Mouse (Mus musculus) spleen, adult 2 months (tissue): ENCODE data around the gene Gm39653. TPM values are rescaled to one million over a fixed set of nuclear protein-coding genes. Genes with fewer than 3 reads are reported as not detected.
"Not testable (repeated sequence)": the region's sequence is repeated elsewhere in the genome, so short reads cannot be mapped to it uniquely, and the experiment has no call there.

Experiments
- DNase-seq, 2 experiments: peaks; one replicate each; pipeline versions ENCODE4 v3.0.0 to v3.0.0-alpha.2; 2012 to 2021; ENCODE audit warnings: low spot score in 2 of 2, low read depth in 1 of 2
- H3K27ac ChIP-seq: fragments of 200-500 bp; 2 replicates; pipeline ENCODE4 v1.5.1; 2012; ENCODE audit warnings: low read length, inconsistent platforms; ENCODE audit not compliant: insufficient read depth
- H3K27me3 ChIP-seq: fragments of 200-500 bp; 2 replicates; pipeline ENCODE4 v1.6.1; 2012; ENCODE audit warnings: mild to moderate bottlenecking, moderate library complexity, low read length, inconsistent platforms; ENCODE audit not compliant: control insufficient read depth, insufficient read depth
- H3K36me3 ChIP-seq: fragments of 200-500 bp; 2 replicates; pipeline ENCODE4 v1.6.1; 2012; ENCODE audit warnings: mild to moderate bottlenecking, low read length, inconsistent platforms; ENCODE audit not compliant: control insufficient read depth, insufficient read depth
- H3K4me1 ChIP-seq: fragments of 200-500 bp; 2 replicates; pipeline ENCODE4 v1.6.1; 2011; ENCODE audit warnings: inconsistent platforms; ENCODE audit not compliant: control insufficient read depth, insufficient read depth, insufficient read length
- H3K4me3 ChIP-seq: fragments of 200-500 bp; 2 replicates; pipeline ENCODE4 v1.5.1; 2011; ENCODE audit warnings: mild to moderate bottlenecking, inconsistent platforms; ENCODE audit not compliant: insufficient read depth, insufficient read length; ENCODE audit errors: extremely low read depth
- CTCF ChIP-seq: fragments of 200-500 bp; IDR thresholded peaks from 2 replicates; pipeline ENCODE4 v1.5.1; 2011; ENCODE audit warnings: mild to moderate bottlenecking, inconsistent platforms; ENCODE audit not compliant: insufficient read depth, insufficient read length, insufficient replicate concordance; ENCODE audit errors: extremely low read depth
- POLR2A ChIP-seq: fragments of 200-500 bp; IDR thresholded peaks from 2 replicates; pipeline ENCODE4 v1.6.1; 2011; ENCODE audit warnings: low read depth, low read length, inconsistent platforms
- WGBS: fragments of 180-500 bp; shearing (Covaris S2); methylation state at CpG from one replicate; pipeline ENCODE4 v1.1.7; 2018; 5-methylcytosine and 5-hydroxymethylcytosine counted together
- polyA plus RNA-seq: library from polyadenylated mRNA; depleted of rRNA; stranded (reverse); fragments of >200 nt; gene quantifications from 2 replicates; pipeline ENCODE4 v1.2.3, GENCODE M21; 2012

Gm39653 gene
- polyA plus RNA-seq, 1 experiment = not detected

DNA sequence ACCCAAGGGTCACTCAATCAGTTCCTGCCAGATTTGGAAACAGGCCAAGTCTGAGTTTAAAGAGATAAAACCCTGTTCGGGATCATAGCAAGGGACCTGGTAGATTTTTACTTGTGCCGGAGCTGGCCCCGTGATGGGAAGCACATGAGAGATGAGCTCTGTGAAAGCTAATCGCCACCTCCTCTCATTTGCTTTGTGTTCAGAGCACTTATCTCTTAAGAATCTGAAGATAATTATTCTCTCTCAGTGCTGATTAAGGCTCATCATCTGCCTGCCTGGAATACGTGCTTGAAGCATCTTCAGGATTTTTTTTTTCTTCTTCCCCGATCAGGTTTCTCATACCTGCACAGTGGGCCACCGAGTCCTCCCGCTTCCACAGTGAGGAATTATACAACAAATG lies 36.6 kb upstream of the Gm39653 start:
- Histone ChIP-seq H3K27me3 (no peaks in the 10 kb centered on the region), H3K36me3 (no peaks in the 10 kb centered on the region), H3K4me1 (no peaks in the 10 kb centered on the region), H3K27ac (no peak overlapping the region), H3K4me3 (no peak overlapping the region)
- TF ChIP-seq POLR2A = no peak
- TF ChIP-seq CTCF = no peak
- no peak for DNase-seq
- WGBS = 89% methylated on average over 8 of the region's 8 CpGs

DNA sequence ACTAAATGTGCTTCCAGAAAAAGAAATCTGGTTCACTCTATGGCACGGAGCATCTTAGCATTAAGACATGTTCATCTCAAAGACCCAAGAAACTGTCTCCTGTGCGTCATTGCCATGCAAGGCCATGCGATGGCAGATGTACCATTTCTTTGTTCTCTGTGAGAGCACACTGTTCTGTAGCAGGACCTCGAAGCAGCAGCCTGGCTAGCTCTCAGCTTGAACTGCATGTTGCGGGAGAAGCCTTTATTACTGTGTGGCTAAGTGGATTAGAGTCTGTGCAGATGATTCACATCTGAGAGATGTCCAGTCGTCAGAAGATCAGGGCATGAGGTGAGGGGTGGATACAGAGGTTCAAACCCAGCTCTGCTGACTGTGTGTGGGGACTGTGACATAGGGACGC lies 28.9 kb upstream of the Gm39653 start:
- no peak for DNase-seq
- H3K4me3 ChIP-seq = no peak overlapping the region
- 82% methylated on average over 7 of the region's 7 CpGs for WGBS
- H3K4me1 ChIP-seq = no peaks in the 10 kb centered on the region
- H3K27ac ChIP-seq = no peak overlapping the region
- H3K27me3 ChIP-seq = no peaks in the 10 kb centered on the region
- no peak for TF ChIP-seq CTCF
- no peak for TF ChIP-seq POLR2A
- H3K36me3 ChIP-seq = no peaks in the 10 kb centered on the region

DNA sequence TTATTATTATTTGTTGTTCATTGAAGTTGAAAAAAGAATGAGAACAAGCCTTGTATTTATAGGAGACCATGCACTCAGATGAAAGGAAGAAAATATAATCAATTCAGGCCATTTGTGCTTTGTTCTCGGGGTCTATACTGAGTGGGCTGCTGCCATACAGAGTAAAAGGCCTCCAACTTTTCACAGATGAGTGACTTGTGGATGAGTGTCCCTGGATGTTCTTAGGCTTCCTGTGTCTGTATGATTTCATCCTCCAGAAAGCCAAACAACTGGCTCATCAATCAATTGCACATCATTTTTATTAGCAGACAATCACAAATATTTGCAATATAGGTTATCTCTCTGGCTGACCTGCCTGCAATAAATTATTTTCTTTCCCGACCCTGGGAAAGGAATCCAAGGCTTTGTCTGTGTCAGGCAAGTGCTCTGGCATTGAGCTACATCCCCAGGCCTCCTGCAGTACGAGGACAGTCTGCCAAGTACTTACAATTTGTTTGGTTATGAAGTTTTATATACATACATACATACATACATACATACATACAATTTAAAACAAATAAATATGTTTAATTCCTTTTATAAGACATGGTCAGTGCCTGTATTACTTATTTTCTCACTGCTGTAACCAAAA lies 11.8 kb upstream of the Gm39653 start:
- WGBS = 41% methylated on average over 3 of the region's 3 CpGs
- Histone ChIP-seq H3K27ac (no peak overlapping the region), H3K27me3 (no peaks in the 10 kb centered on the region), H3K4me3 (no peak overlapping the region), H3K4me1 (no peaks in the 10 kb centered on the region), H3K36me3 (no peaks in the 10 kb centered on the region)
- DNase-seq = no peak
- TF ChIP-seq CTCF (no peak), POLR2A (no peak)

DNA sequence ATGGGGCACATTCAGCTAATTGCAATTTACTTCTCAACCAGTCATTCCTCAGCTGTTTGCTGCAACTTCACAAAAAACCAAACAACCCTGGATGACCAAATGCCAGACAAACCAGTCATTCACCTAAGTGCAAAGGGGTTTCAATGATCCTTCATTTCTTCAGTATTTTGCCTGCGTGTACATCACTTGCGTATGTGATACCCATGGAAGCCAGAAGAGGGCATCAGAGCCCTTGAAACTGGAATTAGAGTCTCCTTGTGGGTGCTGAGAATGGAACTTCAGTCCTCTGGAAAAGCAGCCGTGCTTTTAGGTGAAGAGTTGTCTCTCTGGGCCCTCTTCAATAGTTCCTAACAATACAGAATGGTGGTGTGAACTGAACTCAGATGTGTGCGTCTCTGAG lies 6.2 kb upstream of the Gm39653 start:
- H3K27me3 ChIP-seq = no peaks in the 10 kb centered on the region
- no peak for TF ChIP-seq POLR2A
- TF ChIP-seq CTCF = no peak
- no peaks in the 10 kb centered on the region for H3K4me1 ChIP-seq
- WGBS = 89% methylated on average over 4 of the region's 4 CpGs
- H3K27ac ChIP-seq = no peak overlapping the region
- no peak overlapping the region for H3K4me3 ChIP-seq
- no peak for DNase-seq
- H3K36me3 ChIP-seq = no peaks in the 10 kb centered on the region

- WGBS = 3% methylated on average over 11 of the region's 11 CpGs
- Histone ChIP-seq H3K4me3 (no peak overlapping the region), H3K36me3 (no peaks in the 10 kb centered on the region), H3K27me3 (no peaks in the 10 kb centered on the region), H3K27ac (no peak overlapping the region), H3K4me1 (no peaks in the 10 kb centered on the region)
- DNase-seq = no peak
- TF ChIP-seq POLR2A (no peak), CTCF (no peak)
Observed at GRCm38 (mm10) chr1:63614594-63614993, 1.2 kb upstream of the Gm39653 start.

GRCm38 (mm10) chr1:63628211-63628610 lies 12.4 kb downstream of the Gm39653 start:
- H3K36me3 ChIP-seq = no peaks in the 10 kb centered on the region
- H3K27ac ChIP-seq = no peak overlapping the region
- H3K4me1 ChIP-seq = no peaks in the 10 kb centered on the region
- no peaks in the 10 kb centered on the region for H3K27me3 ChIP-seq
- DNase-seq = no peak
- WGBS = 64% methylated on average over 2 of the region's 2 CpGs
- no peak overlapping the region for H3K4me3 ChIP-seq
- TF ChIP-seq CTCF (no peak), POLR2A (no peak)

- H3K4me3 ChIP-seq, H3K27ac ChIP-seq, H3K36me3 ChIP-seq, H3K27me3 ChIP-seq, H3K4me1 ChIP-seq, DNase-seq: not testable (repeated sequence)
Observed at GRCm38 (mm10) chr1:63630390-63630789, 14.6 kb downstream of the Gm39653 start.

GRCm38 (mm10) chr1:63639921-63640320 lies 24.2 kb downstream of the Gm39653 start:
- no peaks in the 10 kb centered on the region for H3K27me3 ChIP-seq
- DNase-seq = no peak
- 64% methylated on average over 6 of the region's 6 CpGs for WGBS
- H3K4me1 ChIP-seq = no peaks in the 10 kb centered on the region
- H3K27ac ChIP-seq = no peak overlapping the region
- H3K4me3 ChIP-seq = no peak overlapping the region
- TF ChIP-seq CTCF (no peak), POLR2A (no peak)
- no peaks in the 10 kb centered on the region for H3K36me3 ChIP-seq
